Mouse (Mus musculus): ENCODE measurements around the gene Zmym5. TPM values are rescaled to one million over a fixed set of nuclear protein-coding genes. Genes with fewer than 3 reads are reported as not detected.

Gene Zmym5
- 143 TPM for polyA plus RNA-seq (2014; fragmentation: Illumina TruSeq; extraction: RNeasy Lipid Tissue Mini Kit (QIAGEN cat#74804); ENCODE audit: low read depth, low replicate concordance)

DNA sequence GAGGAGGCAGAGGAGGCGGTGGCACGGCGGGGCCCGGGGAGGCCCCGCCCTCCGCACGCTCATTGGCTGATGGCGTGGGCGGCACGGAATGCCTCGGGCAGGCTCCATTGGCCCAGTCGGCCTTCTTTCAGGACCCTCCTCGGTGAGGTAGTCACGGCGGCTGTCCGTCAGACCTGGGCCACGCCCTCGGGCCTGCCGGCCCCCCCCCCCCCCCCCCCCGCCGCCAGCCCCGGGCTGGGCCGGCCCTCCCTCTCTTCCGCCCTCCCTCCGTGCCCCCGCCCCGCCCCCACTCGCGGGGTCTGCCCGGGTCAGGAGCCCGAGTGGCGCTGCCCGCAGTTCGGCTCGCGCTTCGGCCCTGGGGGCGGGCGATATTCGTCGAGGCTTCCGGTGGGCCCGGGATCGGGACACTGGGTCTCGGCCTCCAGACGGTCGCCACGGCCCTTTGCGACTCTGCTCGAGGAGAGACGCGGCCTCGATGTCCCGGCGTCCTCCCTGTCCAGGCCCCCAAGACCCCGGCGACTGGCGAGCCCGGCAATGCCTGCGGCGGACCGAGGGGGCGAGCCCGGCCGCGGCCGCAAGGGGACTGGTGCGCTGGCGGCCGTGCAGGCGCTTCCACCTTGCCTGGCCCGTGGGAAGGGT is at the start of gene Zmym5:
Zmym5 (minus strand) TSS at position 16 of the 639 bp plus-strand sequence.

DNA sequence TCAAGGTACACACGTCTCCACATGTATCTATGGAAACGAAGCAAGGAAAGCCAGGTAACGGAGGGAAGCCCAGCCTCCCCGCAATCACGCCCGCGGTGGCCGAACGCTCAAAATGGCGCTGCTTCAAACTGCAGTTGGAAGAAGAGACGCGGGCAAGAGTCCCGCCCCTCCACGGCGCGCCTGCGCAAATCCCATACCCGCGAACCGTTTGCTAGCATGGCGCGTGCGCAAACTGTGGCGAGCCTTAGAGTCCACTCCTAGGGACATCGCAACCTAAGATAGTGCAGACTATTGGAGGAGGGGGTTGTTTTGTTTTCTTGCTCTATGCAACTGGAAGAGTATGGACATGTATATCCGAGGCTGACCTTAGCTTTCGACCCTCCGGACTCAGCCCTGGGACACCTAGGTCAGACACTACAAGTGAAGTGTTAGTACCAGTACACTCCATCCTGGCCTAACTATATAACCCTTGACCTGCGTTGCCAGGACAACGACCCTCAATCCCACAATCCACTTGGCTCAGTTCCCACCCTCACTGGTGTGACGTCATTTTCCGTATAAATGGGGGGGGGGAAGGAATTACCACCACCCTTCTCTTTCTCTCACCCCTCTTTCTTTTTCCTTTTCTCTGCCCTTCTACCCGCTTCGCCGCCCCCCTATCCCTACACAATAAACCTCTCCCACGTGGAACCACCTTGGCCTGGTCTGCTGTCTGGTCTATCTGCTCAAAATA is 33.1 kb downstream of the Zmym5 start, which contains the start of gene Pspc1:
Pspc1 (minus strand) TSS at position 117 of the 733 bp plus-strand sequence.

Other genes with a start within 250 kb of the Zmym5 start
- 42.3 TPM for gene Cenpj, start 236.3 kb downstream of the Zmym5 start, polyA plus RNA-seq (2014; fragmentation: Illumina TruSeq; extraction: RNeasy Lipid Tissue Mini Kit (QIAGEN cat#74804); ENCODE audit: low read depth, low replicate concordance)
- gene Parp4, start 236.1 kb downstream of the Zmym5 start, polyA plus RNA-seq (2014; fragmentation: Illumina TruSeq; extraction: RNeasy Lipid Tissue Mini Kit (QIAGEN cat#74804); ENCODE audit: low read depth, low replicate concordance), result 47.9 TPM
- gene Mphosph8, start 143.5 kb downstream of the Zmym5 start, polyA plus RNA-seq (2014; fragmentation: Illumina TruSeq; extraction: RNeasy Lipid Tissue Mini Kit (QIAGEN cat#74804); ENCODE audit: low read depth, low replicate concordance), result 108 TPM
- 40.2 TPM for gene Pspc1, start 33.4 kb downstream of the Zmym5 start, polyA plus RNA-seq (2014; fragmentation: Illumina TruSeq; extraction: RNeasy Lipid Tissue Mini Kit (QIAGEN cat#74804); ENCODE audit: low read depth, low replicate concordance)
- gene Zmym2, start 74.9 kb upstream of the Zmym5 start, polyA plus RNA-seq (2014; fragmentation: Illumina TruSeq; extraction: RNeasy Lipid Tissue Mini Kit (QIAGEN cat#74804); ENCODE audit: low read depth, low replicate concordance), result 216 TPM
- not detected for gene Gja3, start 246.4 kb upstream of the Zmym5 start, polyA plus RNA-seq (2014; fragmentation: Illumina TruSeq; extraction: RNeasy Lipid Tissue Mini Kit (QIAGEN cat#74804); ENCODE audit: low read depth, low replicate concordance)

All from adrenal gland, adult 10 weeks (tissue).